Mouse (Mus musculus) small intestine, adult 2 months (tissue): ENCODE results near the gene Terb1.

Experiments
- CTCF ChIP-seq: fragments of 200-500 bp; IDR thresholded peaks from 2 replicates; pipeline ENCODE4 v1.5.1; 2012; ENCODE audit warnings: low read depth, mild to moderate bottlenecking, control low read depth, inconsistent platforms, low read length, moderate library complexity, mixed read lengths; ENCODE audit not compliant: insufficient replicate concordance, insufficient read length; ENCODE audit errors: extremely low read depth
- POLR2A ChIP-seq: fragments of 200-500 bp; IDR thresholded peaks from 2 replicates; pipeline ENCODE4 v1.6.1; 2012; ENCODE audit warnings: low read depth, mild to moderate bottlenecking, control low read depth, inconsistent platforms, low read length, moderate library complexity

GRCm38 (mm10) chr8:104430230-104430629 is 79.5 kb downstream of the Terb1 start:
- TF ChIP-seq CTCF (no peak), POLR2A (no peak)
